Mouse (Mus musculus): Measurements from ENCODE around the gene Crlf1.

DNA sequence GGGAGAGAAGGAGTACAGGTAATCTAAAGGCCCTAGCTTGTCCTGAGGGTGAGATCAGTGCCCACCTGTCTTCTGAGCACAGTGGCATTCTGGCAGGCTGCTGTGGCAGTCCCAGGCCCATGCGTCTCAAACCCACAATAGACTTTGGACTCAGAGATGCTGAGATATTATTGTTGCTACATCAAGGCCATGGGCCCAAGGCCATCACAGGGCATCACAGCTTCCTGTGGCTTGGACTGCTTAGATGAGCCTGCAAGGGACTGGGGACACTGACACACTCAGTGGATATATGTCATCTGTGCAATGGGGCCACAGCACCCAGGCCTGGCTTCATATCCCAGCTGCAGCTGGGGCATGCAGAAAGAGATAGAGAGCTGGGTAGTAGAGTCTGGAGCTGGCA lies 36.0 kb upstream of the Crlf1 start:
- no peak for TF ChIP-seq POLR2A (IDR thresholded peaks at IDR 0.05; ENCODE audit: control insufficient read depth, extremely low read depth, insufficient read depth, low read length, poor library complexity)
- no peak for TF ChIP-seq CTCF (IDR thresholded peaks at IDR 0.05; ENCODE audit: borderline replicate concordance, control insufficient read depth, extremely low read depth, insufficient read depth, low read length, poor library complexity)
